Mouse (Mus musculus) erythroblast, adult 5-6 weeks (primary cell): ENCODE results near the gene Wdr25. TPM values are rescaled to one million over a fixed set of nuclear protein-coding genes. Genes with fewer than 3 reads are reported as not detected.

ENCODE experiments used
- ATAC-seq: replicated peaks from 2 replicates; pipeline ENCODE4 v1.8.0; 2016; ENCODE audit warnings: moderate number of reproducible peaks, mild to moderate bottlenecking, moderate TSS enrichment, inconsistent platforms; ENCODE audit not compliant: poor library complexity, low FRiP score, severe bottlenecking
- total RNA-seq, 2 experiments: library from RNA; stranded (forward) in 1 of 2; stranded (reverse) in 1 of 2; fragments of 150-400 nt in 1 of 2; fragments of 200-764, 138-1000 nt in 1 of 2; gene quantifications; 2 replicates each; pipeline versions ENCODE4 v1.2.3 to v1.2.4; 2015 to 2017; ENCODE audit warnings: low replicate concordance in 2 of 2

Gene Wdr25
- total RNA-seq, 2 experiments from 2014 or later: 1.4 TPM; not detected in 1

DNA sequence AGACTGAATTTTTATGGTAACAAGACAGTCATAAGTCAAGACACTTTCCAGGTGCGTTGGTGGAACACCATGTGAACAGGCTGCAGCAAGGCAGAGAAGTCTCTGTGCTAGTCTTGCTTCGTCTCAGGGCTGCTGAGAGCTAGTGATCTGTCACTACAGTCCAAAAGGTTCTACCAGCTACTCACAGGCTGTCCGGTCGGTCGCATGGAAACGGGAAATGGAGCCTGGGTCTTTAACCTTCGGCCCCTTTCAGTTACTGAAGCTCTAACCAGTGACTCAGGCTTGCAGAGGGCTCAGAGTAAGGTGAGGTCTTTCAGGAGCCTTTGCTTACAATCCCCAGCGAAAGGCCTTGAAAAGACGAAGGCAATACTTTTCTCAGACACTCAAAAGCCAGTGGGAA lies 78.0 kb downstream of the Wdr25 start:
- no peak for ATAC-seq

DNA sequence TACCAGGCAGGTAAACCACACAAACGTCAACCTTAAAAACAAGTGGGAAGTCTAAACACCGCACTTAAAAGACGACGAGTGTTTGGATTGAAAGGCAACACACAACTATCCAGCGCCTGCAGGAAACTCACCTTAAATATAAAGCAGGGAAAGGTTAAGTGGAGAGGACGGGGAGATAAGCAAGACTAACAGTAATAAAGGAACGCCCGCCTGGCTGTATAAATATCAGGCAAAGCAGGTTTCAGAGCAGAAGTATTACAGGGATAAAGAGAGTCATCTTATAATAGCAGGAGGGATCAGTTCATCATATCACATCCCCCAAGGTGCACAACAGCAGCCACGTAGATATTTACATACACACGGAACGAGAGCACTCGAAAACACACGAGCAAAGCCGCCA lies 78.8 kb downstream of the Wdr25 start:
- no peak for ATAC-seq

DNA sequence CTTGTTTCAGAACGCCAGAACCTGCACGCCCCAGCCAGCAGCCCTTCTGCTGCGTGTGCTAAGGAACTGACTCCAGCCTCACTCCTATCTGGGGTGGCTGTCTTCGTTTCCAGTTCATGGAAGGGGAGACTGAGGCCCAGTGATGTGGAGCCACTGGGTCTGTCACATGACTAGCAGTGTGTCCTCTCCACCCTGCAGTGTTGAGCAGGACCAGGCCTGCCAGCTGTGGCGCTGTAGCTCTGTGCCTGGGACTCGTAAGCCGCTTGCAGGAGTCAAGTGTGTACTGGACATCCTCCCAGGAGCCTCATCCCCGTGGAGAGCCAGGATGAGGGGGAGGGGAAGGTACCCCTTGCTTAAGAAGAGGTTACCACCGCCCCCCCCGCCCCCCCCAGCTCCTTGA lies 86.5 kb downstream of the Wdr25 start:
- no peak for ATAC-seq

DNA sequence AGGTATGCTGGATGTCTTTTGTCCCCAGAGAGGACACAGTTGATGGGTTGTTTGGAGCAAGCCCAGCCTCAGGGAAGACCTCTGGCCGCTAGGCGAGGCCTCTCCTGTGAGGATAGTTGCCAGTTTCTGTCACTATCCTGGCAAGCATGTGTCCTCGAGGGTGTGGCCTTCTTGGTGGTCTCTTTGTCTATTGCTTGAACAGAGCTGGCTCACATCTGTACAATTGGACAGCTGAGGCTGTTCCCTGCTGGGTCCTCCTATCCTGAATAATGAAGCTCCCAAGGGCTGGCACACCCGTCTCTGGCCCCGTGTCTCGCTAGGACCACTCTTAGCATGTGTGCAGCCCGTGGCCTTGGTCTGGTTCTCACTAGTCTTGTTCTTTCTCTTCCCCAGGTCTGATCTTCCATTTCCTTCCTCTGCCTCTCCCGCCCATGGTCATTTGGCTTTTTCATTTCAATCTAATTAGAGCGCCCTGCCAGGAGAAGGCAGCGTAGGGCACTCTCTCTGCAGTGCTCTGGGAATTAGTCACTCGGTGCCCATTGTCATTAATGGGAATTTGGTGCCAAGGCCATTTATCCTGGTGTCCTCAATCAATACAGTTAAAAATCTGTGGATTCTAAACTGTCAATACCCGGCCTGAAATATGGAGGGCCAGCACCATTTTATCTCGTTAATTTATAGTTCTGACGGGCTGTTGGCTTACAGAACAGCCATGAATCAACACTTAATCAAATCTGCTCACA lies 88.7 kb downstream of the Wdr25 start:
- no peak for ATAC-seq

DNA sequence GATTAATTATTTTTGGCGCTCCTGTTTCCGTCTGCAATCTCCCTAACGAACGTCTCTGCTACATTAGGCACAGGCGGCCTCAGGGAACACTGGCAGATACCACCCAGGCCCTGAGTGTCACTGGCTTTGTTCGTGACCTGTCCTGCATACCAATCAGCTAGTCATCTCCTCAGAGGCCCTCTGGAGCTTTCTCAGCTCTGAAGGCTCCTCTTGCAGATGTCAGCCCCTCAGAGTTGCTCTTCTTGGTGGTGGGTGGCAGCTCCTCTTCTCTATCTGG lies 89.2 kb downstream of the Wdr25 start:
- ATAC-seq: no peak

DNA sequence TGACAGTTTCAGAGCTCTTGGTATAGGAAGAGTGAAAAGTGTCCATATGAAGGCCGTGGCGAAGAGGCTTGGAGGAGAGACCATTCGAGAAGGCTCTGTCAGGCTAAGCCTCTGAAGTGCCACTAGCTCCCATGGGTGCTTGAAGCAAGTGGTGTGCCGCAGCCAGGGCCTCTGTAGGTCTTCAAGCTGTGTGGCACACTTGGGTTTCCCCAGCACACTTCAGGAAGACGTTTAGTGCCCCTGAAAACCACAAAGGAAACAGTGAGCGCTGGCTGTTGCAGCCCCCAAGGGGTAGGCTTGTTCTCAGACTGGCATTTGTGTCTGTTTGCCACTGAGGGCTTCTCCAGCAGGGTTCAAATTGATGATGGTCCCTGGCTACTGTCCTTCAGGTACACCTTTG lies 90.1 kb downstream of the Wdr25 start:
- ATAC-seq: no peak

DNA sequence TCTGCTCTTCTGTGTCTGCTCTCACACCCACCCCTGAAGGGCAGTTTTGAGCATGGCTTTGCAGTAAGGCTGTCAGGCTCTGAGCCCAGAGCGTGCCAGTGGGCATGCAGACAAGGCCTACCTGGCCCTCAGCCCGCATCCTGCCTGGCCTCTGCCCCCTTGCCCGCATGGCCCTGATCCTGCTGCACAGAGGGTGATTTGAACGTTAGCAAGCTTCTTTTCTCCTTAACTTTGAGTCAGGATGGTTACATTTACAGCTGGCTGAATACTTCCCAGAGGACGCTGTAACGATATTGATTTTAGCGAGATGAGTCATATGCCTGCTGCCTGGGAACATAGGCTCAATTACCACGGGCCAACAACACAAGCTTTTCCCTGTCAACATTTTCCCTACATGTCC lies 91.0 kb downstream of the Wdr25 start:
- ATAC-seq: no peak

DNA sequence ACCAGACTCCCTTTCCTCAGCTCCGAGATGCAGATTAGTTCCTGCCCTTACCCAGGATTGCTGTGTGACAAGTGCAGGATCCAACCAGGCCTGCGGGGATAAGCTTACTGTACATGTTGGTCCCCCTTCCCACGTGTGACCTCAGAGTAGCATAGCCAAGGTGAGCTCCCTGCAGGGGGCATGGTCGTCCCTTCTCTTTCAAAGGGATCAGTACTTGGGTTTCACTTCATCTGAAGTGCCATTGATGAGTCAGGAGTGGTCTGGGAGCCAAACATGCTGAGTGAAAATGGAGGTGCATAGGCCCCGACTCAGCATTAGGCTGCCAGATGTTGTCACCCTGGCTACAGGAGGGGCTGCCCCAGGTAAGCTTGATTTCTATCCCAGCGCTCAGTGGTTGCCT lies 91.6 kb downstream of the Wdr25 start:
- no peak for ATAC-seq

DNA sequence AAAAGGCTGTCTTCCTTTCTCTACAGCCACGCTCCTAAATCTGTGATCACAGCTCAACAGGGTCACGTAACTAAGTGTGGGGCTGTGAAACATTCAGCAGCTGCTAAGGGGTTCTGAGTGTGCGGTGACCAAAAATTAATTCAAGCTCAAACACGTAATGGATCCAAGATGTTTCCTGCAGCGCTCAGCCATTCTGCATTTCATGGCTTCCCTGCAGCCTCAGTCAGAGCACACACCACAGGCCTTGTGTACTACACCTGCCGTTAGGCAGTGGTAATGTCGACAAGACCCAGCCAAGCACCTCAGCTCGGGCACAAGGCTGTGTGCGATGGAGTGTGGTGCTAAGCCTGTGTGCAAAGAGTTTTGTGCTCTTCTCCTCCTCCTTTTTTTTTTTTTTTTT lies 94.0 kb downstream of the Wdr25 start:
- ATAC-seq: no peak

DNA sequence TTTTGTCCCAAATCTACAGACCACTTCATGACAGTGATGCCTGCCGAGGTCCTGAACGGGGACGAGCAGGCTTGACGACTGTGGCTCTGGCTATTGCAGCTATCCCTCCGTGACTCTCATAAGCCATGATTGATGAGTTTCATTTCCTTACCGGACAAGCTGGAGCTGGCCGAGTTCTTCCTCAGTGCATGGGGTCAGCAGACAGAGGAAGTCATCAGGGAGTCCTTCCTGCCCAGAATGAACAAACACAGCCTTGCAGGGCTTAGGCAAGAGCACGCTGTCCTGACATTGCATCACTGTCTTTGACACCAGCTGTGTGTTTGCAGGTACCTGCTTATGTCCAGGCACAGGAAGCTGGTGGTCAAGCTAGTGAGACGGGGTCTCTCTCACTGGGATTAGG lies 97.0 kb downstream of the Wdr25 start:
- no peak for ATAC-seq

DNA sequence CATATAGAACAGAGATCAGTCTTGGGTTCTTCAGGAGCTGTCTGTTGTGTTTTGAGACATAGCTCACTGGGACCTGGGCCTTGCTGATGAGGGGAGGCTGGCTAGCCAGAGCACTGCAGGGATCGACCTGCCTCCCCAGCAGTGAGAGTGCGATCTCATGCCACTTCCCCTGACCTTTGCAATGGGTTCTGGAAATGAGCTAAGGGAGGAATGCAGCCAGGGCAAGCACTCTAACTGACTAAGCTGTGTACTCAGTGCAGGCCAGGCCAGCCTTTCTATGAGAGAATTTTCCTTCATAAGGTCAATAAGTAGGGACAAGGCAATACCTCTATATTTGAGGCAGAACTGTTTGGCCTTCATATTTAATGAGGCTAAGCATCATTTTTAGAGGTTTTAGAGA lies 99.6 kb downstream of the Wdr25 start:
- ATAC-seq: no peak

DNA sequence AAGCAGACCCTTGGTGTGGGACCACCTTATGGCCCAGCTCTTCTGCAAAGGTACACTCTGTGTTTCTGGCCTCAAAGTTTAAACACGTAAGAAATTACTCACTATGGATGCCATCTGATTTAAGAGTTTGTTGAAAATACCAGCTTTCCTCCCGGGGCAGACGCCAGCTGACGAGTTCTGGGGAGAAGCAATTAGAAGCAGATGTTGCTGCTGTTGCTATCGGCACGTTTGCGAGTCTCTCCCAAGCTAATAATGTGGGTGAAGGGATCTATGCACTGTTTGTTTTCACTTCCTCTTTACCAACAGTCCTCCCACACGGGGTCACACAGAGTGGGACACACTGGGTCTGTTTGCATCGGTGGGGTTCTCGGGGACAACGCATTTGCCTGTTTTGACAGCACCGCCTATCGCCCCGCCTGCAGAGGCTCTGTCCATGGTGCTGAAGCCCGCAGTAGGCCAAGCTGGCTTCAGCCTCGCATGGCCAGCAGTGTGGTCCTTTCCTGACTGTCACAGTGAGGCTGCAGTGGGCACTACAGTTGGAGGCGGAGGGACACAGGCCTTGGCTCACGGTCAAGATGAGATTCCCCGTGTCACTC lies 101.1 kb downstream of the Wdr25 start:
- ATAC-seq: peak; percentile 31; the same call in 1 of the 2 replicates

DNA sequence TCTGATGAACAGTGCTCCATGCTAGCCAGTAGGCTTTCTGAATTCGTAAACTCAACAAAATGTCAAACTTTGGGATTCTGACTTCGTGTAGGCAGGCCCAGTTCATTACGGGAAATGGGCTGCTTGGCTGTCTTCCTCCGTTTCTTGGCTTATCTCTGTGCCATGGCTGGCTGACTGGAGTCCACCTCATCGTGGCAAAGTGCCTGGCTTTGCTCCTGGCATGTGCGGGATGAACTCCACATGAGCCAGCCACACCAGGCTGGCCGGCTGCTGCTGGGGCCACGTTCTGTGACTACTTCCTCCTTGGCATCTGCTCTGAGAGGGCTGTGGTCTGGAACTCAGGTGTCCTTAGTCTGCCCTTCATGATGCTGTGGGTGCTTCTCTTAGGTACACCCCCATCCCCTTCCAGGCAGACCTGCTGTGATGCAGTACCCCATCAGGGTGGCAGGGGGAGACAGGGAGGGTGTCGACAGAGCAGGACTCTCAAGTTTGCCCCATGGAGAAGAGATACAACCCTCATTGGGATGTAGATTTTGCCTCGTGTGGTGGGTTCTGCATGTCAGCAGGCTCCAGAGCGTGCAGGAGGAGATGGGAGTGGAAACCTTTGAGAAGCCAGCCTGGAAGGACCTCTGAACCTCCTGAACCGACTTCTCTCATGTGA lies 102.7 kb downstream of the Wdr25 start:
- no peak for ATAC-seq

DNA sequence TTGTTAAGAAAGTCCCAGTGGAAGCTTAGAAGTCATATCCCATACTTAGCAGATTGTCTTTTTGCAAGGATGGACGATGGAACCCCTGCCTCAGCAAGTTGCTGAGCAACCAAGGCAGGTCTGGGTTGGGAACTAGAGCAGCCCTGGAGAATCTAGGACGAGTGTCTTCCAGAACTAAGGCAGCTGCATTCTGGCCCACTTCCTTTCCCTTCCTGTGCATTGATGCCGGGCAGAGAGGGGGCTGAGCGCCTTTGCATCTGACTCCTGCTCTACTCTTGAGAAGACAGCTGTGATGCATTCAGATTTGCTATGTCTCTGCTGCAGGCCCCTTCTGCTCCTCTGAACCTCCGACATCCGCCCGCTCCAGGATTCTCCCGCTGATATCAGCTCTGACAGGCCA lies 103.8 kb downstream of the Wdr25 start:
- ATAC-seq: no peak

DNA sequence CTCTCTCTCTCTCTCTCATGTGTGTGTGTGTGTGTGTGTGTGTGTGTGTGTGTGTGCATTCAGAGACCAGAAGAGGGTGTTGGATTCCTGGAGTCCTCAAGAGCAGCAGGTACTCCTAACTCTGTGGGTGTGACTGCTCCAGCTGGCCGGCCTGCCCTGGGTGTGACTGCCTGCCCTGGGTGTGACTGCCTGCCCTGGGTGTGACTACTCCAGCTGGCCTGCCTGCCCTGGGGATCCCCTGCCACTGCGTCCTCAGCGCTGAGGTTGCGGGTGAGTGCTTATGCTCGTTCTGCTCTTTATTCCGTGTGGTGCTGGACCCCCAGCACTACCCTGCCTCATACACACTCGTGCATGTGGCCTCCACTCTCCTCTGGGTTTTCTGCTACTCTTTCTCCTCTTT lies 109.5 kb downstream of the Wdr25 start:
- ATAC-seq: no peak

DNA sequence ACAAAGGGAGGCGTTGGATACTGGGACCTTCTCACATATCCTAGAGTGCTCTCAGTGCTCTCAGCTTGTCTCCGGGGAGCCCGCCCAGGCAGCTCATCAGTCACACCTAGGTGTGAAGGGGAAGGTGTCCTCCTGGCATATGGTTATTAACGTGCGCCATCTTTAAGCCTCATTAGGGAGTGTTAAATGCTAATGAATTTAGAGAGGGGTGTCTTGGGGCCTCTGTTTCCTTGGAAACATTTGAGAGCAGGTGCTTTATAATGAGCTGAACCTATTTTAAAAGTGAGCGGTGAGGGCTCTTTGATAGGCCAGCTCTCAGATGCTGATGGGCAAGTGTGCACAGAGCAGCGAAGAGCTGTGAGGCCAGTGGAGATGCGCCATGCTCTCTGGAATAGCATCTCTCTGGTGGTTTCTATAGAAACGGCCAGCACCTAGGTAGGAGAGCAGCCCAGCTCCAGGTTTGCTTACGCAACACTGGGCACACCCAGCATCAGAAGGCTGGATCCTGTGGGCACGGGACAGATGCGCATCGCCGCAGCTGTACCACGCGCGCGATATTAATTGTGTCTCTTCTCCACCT lies 116.7 kb downstream of the Wdr25 start:
- ATAC-seq: no peak

DNA sequence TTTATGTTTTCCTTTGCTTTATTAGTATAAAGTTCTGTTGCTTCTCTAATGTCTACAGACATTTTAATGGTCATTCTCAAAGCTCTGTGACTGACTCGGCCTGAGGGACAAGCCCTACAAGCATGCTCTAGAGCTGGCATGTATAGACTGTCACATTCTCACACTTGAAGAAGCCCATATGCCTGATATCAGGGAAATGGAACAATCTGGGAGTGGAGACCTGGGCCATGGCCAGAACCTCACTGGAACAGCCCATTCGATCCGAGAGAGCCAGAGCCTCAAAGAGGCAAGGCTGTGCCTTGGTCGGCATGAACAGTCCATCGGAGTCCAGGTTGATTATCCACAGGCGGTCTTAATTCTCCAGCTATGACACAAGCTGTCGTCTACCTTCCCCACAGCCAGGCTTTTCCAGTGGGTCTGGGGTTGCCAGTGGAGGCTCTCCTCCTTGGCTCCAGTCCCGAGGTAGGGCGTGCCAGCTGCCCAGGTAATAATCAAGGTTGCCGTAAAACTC lies 128.8 kb downstream of the Wdr25 start:
- no peak for ATAC-seq

DNA sequence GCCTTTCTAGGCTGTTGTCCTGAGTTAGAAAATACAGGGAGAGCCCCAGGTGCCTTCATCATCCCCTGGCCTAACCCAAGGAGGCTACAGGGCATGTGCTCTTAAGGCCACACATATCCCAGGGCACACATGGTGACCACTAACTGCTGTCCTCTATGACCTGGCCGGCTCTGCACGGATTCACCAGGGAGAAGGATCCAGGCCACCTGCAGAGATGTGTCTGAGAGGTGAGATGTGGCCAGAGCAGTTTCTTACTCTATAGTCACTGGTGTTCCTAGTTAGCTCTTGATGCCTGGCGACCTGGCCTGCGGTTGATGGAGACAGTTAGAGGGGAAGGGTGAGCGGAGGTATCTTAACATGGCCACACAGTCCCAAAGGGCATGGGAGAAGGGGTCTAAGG lies 129.5 kb downstream of the Wdr25 start:
- no peak for ATAC-seq

DNA sequence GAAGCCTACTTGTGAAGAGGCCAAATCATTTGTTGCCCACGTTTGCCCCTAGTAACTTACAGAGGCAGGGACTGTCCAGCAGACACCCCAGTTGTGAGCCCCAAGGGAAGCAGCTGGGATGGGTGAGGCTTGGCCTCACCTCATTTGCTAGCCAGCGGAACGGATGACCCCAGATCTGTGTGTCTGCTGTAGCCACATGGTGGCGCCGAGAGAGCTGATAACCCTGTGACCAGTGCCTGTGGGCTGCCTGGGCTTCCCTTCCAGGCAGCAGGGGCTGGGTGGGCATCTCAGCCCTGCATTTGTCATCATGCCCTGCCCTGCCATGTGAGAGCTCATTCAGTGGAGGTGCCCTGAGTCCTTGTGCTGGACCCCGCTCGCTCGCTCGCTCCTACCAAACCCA lies 130.3 kb downstream of the Wdr25 start:
- ATAC-seq: no peak

DNA sequence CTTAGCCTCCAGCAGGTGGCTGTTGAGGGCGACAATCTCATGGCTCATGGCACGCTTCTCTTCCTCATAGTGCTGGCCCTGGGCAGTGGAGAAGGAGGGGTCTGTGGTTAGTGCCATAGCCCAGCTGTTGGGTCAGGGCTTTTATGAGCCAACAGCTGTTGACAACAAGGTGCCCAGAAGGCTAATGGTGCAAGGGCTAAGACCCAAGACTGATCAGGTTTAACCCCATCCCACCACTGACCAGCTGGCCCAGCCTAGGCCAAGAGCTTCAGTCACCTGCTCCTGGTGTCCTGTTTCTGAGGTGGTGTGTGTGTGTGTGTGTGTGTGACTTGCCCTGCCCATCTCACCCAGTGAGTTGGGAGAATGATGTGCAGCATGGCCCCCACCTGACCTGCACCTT lies 143.6 kb downstream of the Wdr25 start:
- no peak for ATAC-seq

DNA sequence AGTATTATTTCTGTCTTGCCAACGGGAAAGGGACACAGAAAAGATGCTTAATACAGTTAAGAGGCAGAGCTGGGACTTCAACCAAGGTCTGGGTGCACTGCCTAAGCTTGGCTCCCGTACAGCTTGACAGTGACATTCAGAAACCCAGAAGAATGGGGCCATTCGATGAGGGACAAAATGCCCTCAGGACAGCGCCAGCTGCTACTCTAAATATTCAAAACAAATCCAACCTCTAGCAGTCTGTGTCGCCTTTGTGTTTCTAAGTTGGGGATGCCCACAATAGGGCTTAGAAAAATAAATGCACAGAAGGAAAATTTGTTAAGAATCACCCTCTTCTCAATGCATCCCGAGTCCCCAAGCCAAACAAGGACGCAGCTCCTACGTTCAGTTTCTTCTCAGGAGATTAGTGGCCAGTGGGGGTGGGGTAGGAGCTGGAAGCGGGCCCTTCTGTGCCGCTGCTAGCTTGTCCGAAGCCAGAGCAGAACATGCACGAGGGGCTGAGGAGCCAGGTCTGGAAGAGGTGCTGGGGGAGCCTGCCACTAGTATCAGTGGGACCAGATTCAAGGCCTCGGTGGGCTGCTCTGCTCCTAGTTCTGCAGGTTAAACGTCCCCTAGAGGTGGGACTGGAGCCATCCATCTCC lies 144.9 kb downstream of the Wdr25 start:
- ATAC-seq: no peak
